Mouse (Mus musculus): ENCODE results near the gene Naaladl2.
"Not testable (repeated sequence)": the region's sequence is repeated elsewhere in the genome, so short reads cannot be mapped to it uniquely, and the experiment has no call there.

Naaladl2 gene

DNA sequence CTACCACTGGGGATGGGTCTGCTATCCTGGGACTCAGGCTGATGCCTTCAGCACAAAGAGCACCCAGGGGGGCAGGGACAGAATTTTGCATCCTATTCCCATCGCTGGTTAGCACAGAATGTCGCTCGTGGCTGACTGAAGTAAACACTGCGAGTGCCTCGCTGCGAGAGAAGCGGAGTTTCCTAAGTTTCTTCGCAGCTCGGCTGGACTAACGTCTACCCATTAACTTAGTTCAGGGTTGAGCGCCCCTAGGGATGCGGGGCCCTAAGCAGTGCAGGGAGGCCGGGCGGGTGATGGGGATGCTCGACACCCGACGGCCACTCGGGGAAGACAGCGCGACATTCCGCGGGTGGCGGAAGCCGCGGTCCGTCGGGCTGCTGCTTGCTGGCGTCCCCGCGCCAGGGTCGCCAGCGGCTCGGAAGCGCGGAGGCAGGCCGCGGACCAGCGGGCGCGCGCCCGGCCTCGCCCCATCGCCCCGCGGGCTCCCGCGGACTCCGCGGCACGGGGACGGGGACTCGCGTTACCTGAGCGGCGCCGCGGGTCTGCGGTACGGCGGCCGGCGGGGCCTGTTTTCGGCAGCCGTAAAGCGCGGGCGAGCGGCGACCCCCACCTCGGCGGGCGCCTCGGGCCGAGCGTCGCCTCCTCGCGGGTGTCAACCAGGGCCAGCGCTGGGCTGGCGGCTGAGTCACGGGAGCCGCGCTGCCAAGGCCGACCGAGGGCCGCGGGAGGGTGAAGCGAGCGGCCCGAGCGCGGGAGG lies at the start of gene Naaladl2:
Naaladl2 (minus strand) TSS at position 707 of the 757 bp plus-strand sequence.
- peak; percentile 61 for DNase-seq (ENCODE audit: low spot score)

DNA sequence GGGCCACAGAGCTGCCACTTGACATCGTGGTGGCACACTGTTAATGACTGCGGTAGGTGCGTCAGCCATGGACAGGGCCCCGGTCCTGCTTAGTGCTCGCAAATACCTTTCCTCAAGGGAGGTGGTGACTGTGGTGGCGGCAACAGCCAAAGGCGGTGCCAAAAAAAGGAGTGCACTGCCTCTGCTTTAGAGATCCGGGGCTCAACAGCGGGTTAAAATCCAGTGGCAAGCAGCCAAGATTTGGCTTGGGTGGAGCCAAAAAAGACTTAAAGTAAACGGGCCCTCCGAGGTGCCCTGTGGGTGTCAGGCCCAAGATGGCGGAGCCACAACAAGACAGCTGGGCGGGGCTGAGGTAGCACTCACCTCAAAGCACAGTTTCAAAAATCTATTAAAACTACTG lies 7.7 kb upstream of the Naaladl2 start:
- DNase-seq (ENCODE audit: low spot score), result no peak

DNA sequence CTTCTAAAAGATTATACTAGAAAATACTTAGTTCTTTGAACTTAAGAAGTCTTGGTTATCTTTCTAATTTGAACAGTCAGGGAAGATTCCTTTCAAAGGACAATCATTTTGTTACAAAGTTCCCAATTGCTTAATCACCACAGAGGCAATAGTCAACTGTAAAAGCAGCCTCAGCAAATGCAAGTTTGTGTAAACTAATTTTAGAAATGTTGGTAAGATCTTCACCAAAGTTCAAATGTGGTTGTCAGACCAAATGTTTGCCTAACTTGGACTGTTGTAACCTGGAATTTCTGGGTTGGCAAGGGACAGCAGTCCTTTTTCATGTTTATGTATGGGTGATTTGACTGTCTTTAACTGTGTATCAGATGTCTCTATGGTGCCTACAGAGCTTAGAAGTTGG lies 3.2 kb upstream of the Naaladl2 start:
- DNase-seq (ENCODE audit: low spot score), result no peak

DNA sequence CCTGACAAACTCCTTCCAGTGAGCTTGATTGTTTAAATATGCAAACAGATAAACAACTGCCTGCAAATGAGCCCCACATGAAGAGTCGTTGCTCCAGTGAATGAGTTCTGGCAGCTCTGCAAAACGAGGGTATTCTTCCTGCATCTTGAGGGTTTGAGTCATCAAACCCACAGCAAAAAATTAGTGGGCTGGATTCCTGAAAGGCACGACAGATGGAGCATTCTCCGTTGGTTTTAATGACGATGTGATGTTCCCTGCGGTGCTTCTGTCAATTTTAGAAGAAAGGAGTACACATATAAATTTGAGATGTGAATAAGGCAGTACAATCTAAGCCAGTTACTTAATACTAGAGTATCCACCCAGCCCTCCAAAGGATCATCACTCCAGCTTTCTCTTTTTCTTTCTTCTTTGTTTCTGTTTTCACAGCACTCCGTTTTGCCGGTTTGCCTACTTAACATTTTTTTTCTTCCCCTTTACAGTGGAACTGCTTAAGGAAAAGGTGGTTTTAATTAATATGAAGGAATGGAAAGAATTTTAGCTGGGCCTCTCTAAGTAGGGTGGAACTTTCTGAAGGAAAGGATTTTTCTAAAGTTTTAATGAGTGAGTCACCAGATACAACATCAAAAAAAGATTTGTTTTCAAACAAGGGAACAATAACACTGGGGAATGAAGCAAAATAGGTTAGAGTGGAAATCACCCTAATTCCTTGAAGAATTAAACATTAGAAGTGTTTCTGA lies 1.1 kb upstream of the Naaladl2 start:
- DNase-seq (ENCODE audit: low spot score), result peak; percentile 58

DNA sequence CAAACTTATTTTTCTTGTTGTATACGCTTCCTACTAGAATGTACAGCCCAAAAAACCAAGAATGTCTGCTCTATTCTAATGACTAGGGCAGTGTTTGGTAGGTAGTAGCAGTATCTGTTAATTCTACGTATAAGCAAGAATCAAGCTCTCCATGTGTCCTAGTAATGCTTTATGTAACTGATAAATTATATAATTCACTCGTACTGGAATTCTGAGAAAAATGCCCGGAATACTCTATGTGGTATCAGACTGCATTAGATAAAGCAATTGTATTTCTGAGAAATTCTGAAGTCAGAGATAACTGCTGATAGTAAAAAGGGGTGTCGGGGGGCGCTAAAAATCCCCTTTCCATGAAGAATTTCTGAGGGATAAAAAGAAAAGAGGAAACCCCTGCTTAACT lies 950 bp downstream of the Naaladl2 start:
- DNase-seq (ENCODE audit: low spot score), result peak; percentile 38

DNA sequence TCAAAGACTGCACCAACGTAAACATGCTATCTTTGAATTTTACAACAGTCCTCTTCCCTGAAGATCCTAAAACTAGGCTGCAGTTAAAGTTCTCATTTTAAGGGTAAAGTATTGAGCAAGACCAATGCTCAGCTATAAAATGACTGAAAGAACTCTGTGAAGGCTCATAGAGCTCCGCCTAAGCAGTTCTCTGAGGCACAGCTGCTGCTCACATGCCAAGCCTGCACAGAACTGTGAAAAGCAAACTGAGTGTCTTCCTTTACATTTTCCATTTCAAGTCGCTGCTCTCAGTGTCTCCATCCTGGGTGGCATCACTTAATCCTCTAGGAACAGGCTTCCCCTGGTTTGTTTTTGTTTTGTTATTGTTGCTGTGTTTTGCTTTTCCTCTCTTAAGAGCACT lies 12.2 kb downstream of the Naaladl2 start:
- DNase-seq (ENCODE audit: low spot score), result no peak

DNA sequence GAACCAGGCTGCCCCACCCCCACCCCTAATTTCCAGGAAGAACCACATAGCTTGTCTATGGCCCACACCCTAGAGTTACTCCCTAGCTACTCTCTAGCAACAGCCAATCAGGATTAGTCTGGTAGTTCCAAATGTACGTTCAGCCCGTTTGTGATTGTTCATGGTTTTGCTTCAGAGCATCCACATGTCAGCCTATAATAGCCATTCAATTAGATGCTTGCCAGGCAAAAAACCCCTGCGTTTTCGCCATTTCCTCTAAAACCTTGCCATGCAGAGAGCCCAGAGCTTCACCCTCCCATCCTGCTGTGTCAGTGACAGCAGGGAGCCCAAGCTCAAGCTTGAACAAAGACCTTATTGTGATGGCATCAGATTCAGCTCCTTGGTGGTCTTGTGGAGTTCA lies 16.2 kb downstream of the Naaladl2 start:
- DNase-seq (ENCODE audit: low spot score), result no peak

DNA sequence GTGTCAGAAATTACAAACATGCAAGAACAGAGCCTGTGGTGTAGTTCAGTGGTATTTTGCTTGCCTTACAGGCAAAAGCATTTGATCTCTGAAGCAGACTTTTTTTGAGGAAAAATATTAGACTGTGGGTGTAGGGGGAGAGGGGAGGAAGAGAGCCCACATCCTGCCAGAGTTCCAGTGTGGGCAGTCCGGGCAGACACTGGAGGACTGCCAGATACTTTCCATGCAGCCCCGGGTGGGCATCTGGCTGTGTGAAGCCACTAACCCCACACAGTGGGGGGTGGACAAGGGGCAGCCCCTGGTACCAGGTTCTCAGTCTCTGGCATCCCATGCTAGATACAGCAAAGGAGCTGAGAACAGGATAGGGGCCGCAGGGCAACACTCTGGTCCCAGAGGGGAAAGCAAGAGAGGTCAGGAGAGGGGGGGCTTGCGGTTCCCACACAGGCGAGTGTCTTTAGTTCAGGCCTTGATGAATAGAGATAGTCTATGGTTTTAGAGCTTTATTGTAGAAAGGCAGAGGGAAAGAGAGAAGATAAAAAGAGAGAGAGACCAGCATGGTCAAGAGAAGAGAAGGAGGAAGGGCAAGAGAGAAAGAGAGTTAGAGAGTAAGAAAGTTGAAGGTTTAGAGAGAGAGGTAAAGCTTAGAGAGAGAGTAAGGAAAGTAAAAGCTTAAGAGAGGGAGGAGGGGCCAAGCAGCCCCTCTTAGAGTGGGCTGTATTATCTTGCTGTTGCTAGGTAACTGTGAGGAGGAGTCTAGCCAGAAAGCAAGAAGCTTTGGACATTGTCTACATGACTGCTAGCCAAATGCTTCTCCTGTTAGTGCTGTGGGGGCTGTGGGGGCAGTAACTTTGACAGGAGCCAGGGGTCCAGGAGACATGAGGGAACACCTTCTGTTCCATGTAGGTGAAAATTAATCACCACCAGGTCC lies 18.9 kb downstream of the Naaladl2 start:
- no peak for DNase-seq (ENCODE audit: low spot score)

DNA sequence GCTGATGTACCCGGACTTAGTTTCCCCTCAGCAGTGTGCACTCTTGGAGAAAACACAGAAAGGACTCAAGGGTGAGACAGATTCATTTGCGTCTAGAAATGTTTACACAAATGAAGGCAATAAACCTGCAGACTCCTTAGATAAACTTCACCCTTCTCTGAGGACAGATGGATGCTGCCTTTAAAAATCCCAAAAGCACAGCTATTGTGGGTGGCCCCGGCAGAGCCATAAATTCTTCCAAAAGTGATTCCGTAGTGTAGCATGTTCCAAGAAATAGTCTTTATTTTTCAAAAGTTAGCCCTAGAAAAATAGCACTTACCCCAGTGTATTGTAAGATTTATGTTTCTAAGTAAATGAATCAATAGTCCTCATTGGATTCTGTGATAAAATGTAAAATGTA lies 31.0 kb downstream of the Naaladl2 start:
- DNase-seq (ENCODE audit: low spot score), result no peak

DNA sequence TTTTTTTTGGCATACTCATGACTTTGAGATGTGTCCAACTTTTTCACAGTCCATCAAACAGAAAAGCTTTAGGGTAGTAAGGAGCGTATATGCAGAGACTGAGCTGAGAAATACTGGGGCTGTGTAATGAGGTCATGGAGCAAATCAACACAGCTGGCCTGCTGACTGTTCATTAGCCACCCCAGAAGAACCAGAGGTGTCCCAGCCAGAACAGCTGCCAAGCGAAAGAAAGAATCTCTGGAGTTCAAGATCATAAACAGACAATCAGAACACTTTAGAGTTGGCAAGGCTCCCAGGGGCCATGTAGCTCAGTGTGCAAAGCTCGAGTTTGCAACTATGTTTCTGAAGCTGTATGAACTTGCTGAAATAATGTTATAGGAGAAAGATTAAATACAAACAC lies 35.1 kb downstream of the Naaladl2 start:
- DNase-seq (ENCODE audit: low spot score), result no peak

DNA sequence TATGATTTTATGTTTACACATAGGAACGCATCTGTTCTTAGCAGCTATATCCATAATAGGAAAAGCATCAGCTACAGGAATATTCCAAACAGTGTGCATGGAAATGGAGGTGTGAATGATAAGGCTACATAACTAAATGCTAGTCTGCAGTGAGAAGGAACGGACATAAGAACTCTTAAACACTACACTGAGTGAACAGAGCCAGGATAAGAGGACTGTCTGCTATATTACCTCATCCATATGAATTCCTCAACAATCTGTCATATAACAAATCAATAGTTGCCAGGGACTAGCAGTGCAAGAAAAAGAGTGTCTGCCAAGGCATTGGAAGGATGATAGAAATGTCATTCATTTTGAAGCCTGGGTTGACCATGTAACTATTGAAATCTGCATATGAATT lies 51.1 kb downstream of the Naaladl2 start:
- no peak for DNase-seq (ENCODE audit: low spot score)

DNA sequence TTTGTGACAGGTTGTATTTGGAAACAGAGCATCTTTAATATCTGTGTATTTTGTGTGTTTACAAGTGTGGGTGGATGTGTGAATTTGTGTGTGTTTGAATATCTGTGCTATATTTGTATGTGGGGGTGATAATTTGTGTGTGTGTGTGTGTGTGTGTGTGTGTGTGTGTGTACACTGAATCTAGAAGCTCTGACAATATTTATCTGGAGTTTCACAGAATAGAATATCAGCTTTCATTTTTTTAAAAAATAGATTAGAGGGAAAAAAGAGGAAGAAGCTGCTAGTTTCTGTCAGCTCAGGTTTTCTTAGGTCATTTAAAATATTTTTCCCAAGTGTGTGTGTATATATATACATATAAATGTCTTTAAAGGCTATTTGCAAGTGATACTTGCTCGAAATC lies 68.3 kb downstream of the Naaladl2 start:
- DNase-seq (ENCODE audit: low spot score), result no peak

DNA sequence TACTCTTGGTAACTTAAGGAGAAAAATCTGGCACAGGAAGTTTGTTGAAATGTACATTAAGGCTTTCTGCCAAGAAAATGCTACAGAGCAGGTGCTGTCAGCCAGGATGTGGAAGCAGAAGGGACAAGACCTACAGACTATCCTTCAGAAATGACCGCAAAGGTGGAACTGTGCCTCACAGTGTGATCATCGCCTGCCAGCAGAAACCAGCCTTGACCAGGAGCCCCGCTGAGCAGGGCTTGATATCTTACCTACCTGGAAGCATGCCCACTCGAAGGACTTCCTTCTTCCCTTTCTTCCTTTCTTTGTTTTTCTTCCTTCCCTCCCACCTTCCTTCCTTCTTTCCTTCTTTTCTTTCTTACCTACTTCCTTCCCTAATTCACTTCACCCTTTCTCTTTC lies 69.8 kb downstream of the Naaladl2 start:
- no peak for DNase-seq (ENCODE audit: low spot score)

DNA sequence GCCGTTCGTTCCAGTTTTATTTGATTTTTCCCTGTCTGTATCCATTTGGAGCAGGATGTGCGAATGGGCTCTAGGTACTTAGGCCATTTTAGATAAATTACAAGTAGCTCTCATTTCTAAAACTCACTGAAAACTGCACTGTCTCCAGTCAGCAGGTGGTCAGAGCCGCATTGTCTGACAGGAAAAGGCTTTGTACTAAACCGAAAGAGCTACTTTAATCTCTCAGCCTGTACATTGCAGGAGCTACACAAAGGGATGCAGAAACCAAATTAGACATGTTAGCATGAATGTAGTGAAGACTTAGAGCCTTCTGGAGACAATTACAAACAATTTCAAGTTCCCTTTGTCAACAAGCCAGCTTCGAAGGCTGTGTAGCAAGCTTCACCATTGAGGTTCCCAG lies 70.2 kb downstream of the Naaladl2 start:
- no peak for DNase-seq (ENCODE audit: low spot score)

DNA sequence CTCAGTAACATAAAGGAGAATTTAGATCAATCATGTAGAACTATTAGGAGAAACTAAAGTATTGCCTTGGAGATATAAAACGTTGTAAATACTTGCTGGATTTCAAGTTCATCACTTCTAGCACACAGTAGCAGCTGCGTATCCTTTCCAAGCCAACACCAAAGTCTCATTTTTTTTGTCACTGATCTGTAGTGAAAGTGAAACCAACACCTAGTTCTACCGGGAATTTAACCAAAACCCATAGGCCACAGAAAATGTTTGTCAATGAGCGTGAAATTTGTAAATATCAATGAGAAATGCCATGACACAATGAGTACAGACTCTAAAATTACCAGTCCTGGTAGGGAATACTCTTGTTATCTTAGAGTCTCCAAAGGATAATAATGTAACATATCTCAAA lies 80.8 kb downstream of the Naaladl2 start:
- DNase-seq (ENCODE audit: low spot score), result no peak

DNA sequence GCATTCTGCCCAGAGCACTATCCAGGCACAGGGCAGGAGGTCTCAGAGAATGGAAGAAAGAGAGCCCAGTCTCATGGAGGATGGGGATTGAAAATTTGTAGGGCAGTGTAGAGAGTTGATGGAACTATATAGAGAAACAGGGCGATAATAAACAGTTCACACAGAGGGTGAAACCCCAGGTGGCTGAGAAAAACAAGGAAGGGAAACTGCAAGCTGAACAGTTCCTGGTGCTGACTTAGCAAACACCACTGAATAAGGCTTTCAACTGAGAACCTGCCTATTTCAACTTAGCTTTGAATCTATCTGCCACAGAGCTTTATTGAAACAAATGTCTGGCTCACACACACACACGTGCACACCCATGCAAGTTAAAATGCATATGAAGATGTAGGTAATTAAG lies 91.1 kb downstream of the Naaladl2 start:
- no peak for DNase-seq (ENCODE audit: low spot score)

DNA sequence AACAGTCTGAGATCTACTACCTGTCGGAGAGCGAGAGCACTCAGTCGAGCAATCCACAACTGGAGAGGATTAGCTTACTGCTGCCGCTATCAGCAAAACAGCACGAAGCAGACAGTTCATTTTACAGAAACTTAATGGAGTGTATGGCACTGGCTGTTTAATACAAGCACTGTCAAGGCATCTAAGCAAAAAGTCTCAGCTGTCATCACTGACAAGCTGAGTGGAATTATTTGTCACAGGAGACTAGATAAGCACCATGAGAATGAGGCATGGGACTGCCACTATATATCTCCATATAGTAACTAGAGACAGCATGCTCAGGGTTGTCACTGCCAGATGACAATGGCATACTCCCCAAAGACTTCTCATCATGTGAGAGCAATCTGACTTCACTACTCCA lies 124.1 kb downstream of the Naaladl2 start:
- DNase-seq (ENCODE audit: low spot score), result no peak

DNA sequence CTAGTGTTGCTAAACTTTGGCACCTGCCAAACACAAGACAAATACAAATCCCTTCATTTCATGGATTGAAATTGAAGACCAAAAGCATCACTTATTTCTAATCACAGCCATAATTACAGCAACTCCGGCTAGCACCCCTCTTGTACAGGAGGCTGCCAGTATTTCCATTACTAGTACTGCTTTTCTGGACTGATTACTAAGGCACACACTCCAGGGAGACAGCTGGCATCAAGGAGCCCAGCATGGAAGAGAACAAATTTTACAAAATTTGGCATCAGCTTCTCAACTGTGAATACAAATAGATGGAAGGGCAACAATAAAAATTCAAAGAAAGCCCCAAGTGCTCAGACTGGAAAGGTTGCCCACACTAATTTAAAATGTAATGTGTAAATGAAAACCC lies 133.3 kb downstream of the Naaladl2 start:
- no peak for DNase-seq (ENCODE audit: low spot score)

DNA sequence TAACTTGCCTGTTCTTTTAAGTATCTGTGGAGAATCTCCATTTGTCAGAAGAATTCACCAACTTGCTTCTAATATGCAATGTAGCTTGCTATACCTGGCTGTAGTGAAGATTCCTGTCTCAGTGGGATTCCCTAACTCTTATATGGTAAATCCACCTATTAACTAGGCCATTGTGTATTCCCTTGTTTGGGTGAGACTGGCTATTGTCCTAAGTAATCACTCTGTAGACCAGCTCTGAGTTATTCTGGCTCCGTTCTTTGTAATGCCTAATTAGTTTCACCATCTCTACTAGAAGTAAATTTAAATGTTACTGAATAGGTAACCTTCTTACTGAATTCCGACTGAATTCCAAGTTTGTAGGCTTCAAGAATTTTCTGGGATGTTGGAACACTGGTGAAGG lies 137.3 kb downstream of the Naaladl2 start:
- DNase-seq (ENCODE audit: low spot score), result not testable (repeated sequence)

DNA sequence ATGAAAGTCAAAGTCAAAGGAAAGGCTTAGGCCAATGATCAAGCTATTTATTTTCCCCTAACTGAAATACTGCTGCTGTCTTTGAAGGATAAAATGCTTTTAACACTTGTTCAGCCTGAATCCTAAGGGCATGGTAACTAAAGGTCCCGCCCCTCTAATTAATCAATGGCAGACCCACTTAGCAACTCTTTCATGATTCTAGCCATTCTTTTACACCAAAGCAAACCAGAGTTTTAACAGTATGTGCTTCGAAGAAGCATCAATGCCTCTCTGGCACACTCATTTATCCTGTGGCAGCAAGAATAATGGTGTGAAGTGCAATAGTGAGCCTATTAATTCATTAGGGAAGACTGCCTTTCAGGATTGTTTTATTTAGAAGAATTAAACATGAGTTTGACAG lies 151.5 kb downstream of the Naaladl2 start:
- no peak for DNase-seq (ENCODE audit: low spot score)

DNA sequence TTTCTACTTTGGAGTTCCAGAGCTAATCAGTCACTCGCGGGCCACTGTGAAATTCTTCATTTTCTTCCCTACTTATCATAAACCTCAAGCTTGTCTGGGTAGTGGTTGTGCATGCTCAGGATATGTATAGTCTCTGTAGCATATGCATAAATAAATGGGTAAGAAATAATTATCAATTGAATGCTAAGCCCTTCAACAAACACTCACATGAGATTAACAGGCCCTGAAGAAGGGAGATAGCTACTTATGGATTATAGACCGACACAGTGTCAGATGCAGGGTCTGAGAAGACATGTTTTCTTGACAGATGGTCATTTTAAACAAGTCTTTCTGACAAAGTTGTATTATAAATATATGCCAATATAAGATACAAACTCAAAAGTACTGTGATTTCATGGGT lies 152.0 kb downstream of the Naaladl2 start:
- DNase-seq (ENCODE audit: low spot score), result no peak

DNA sequence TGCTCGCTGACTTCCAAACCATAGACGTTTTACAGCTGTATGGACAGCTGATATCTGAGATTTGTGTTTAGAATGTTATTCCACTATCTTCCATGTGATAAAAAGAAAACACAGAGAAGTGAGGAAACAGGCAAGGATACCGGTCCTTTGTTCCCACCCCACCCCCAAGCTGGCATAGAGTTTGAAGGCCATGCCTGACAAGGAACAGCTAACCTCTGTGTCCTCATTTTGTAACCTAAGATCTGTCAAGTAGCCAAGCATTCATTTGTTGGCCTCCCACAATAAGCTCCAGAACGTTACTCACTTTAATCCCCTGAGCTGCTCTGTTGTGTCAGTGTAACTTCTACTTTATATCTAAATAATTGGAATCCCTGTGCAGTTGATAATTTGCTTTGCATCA lies 161.9 kb downstream of the Naaladl2 start:
- no peak for DNase-seq (ENCODE audit: low spot score)

DNA sequence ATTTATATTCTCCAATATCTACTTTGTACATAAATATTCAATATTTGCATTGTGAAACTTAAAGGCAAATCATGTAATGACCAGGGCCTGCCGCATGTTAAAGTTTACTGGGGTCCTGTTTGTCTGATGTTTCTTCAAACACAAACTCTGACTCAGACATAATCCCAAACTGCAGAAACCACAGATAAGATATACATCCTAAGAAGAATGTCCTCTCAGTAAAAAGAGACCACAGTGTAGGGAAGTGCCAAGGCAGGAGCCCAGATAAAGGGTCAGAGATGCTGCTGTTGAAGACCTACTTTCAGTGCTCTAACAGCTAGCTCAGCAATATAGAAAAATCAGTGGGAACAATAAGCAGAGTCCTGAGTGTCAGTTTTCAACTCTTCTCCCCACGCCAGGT lies 201.9 kb downstream of the Naaladl2 start:
- DNase-seq (ENCODE audit: low spot score), result no peak

Data from left cerebral cortex, adult 11 months (tissue).